Mouse (Mus musculus) limb, embryonic 10.5 days (tissue): ENCODE data around the gene Lyrm4. TPM values are rescaled to one million over a fixed set of nuclear protein-coding genes. Genes with fewer than 3 reads are reported as not detected.

Experiments
- DNase-seq: peaks from one replicate; pipeline ENCODE4 v3.0.0-alpha.2; 2017; ENCODE audit warnings: low spot score
- H3K27ac ChIP-seq: fragments of 300-500 bp; sonication (generic); 2 replicates; pipeline ENCODE4 v1.5.1; 2016; ENCODE audit warnings: mild to moderate bottlenecking
- H3K27me3 ChIP-seq: fragments of 300-500 bp; sonication (generic); 2 replicates; pipeline ENCODE4 v1.6.1; 2016; ENCODE audit warnings: low read depth, mild to moderate bottlenecking; ENCODE audit not compliant: poor library complexity, severe bottlenecking
- H3K36me3 ChIP-seq: fragments of 300-500 bp; sonication (generic); 2 replicates; pipeline ENCODE4 v1.6.1; 2016; ENCODE audit warnings: mild to moderate bottlenecking, moderate library complexity
- H3K4me1 ChIP-seq: fragments of 300-500 bp; sonication (generic); 2 replicates; pipeline ENCODE4 v1.6.1; 2016
- H3K4me3 ChIP-seq: fragments of 300-500 bp; sonication (generic); 2 replicates; pipeline ENCODE4 v1.5.1; 2016; ENCODE audit warnings: mild to moderate bottlenecking, moderate library complexity
- H3K9me3 ChIP-seq: fragments of 300-500 bp; sonication (generic); replicated peaks from 2 replicates; pipeline ENCODE4 v1.6.1; 2016; ENCODE audit warnings: mild to moderate bottlenecking
- WGBS: fragments of 180-500 bp; shearing (Covaris S2); methylation state at CpG from one replicate; pipeline ENCODE4 v1.1.7; 2016; 5-methylcytosine and 5-hydroxymethylcytosine counted together
- polyA plus RNA-seq: library from polyadenylated mRNA; unstranded; fragments of >200 nt; fragmentation: Nextera tagmentation; extraction: Ambion mirVana; gene quantifications from 2 replicates; pipeline ENCODE4 v1.2.1, GENCODE M21; 2016

Lyrm4 gene
- polyA plus RNA-seq, 1 experiment from 2014 or later = 18.7 TPM

DNA sequence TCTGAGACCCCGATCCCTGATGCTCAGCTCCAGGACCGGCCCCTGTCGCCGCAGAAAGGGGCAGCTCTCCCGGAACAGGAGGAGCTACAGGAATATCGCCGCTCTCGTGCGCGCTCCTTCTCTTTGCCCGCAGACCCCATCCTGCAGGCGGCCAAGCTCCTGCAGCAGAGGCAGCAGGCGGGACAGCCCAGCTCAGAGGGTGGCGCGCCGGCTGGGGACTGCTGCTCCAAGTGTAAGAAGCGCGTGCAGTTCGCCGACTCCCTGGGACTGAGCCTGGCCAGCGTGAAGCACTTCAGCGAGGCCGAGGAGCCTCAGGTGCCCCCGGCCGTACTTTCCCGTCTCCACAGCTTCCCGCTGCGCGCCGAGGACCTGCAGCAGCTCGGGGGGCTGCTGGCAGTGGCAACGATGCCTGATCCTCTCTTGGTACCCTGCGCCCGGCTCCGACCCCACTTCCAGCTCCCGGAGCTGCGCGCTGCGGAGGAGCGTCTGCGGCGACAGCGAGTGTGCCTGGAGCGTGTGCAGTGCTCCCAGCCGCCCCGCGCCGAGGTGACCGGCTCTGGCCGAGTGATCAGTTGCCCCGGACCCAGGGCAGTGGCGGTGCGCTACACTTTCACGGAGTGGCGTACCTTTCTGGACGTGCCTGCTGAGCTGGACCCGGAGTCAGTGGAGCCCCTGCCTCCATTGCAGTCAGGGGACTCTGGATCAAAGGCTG, 148.5 kb downstream of the Lyrm4 start:
- Histone ChIP-seq H3K27ac (peak overlapping the region; percentile 72), H3K4me1 (peaks cover 21% of the 10 kb centered on the region)
- 0% methylated on average over 57 of the region's 57 CpGs for WGBS

GRCm38 (mm10) chr13:35968131-35968718, 149.1 kb downstream of the Lyrm4 start:
- peak overlapping the region; percentile 72 for H3K27ac ChIP-seq
- DNase-seq = no peak
- H3K27me3 ChIP-seq = peaks cover 40% of the 10 kb centered on the region
- peak overlapping the region; percentile 73 for H3K4me3 ChIP-seq
- H3K9me3 ChIP-seq = no peaks in the 10 kb centered on the region
- under 1% methylated on average over 38 of the region's 38 CpGs for WGBS
- H3K4me1 ChIP-seq = peaks cover 21% of the 10 kb centered on the region
- no peaks in the 10 kb centered on the region for H3K36me3 ChIP-seq

More for the DNA sequence above, 148.5 kb downstream of the Lyrm4 start:
- DNase-seq = peak; percentile 77
- Histone ChIP-seq H3K4me3 (peak overlapping the region; percentile 73), H3K9me3 (no peaks in the 10 kb centered on the region), H3K27me3 (peaks cover 40% of the 10 kb centered on the region), H3K36me3 (no peaks in the 10 kb centered on the region)

GRCm38 (mm10) chr13:35967690-35968089, 149.6 kb downstream of the Lyrm4 start:
- peak overlapping the region; percentile 73 for H3K4me3 ChIP-seq
- peaks cover 21% of the 10 kb centered on the region for H3K4me1 ChIP-seq
- peak; percentile 53 for DNase-seq
- 3% methylated on average over 15 of the region's 15 CpGs for WGBS
- H3K9me3 ChIP-seq = no peaks in the 10 kb centered on the region
- H3K27ac ChIP-seq = peak overlapping the region; percentile 72
- no peaks in the 10 kb centered on the region for H3K36me3 ChIP-seq
- peaks cover 40% of the 10 kb centered on the region for H3K27me3 ChIP-seq

- Histone ChIP-seq H3K36me3 (no peaks in the 10 kb centered on the region), H3K4me1 (peaks cover 11% of the 10 kb centered on the region), H3K27ac (no peak overlapping the region), H3K27me3 (peaks cover 19% of the 10 kb centered on the region), H3K4me3 (no peak overlapping the region), H3K9me3 (no peaks in the 10 kb centered on the region)
- no peak for DNase-seq
- 92% methylated on average over 4 of the region's 4 CpGs for whole genome bisulfite sequencing
Observed at GRCm38 (mm10) chr13:35963583-35963982, 153.7 kb downstream of the Lyrm4 start.

- Histone ChIP-seq H3K4me1 (no peaks in the 10 kb centered on the region), H3K9me3 (no peaks in the 10 kb centered on the region), H3K27ac (no peak overlapping the region), H3K27me3 (no peaks in the 10 kb centered on the region), H3K36me3 (no peaks in the 10 kb centered on the region), H3K4me3 (no peak overlapping the region)
- WGBS = 73% methylated on average over 12 of the region's 12 CpGs
- no peak for DNase-seq
Observed at GRCm38 (mm10) chr13:35959391-35960067, 157.8 kb downstream of the Lyrm4 start.

DNA sequence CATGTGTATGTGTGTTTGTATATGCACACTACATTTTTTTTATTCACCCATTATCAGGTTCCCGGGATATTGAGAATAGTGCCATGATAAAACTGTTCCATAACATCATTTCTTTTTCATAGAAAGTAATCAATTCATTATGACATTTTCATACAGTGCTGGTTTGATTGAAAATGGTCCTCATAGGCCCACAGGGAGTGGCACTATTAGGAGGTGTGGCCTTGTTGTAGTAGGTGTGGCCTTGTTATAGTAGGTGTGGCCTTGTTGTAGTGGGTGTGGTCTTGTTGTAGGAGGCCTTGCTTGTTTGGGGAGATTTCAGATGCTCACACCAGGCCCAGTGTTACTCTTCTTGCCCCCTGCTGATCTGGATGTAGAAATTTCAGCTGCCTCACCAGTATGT, 158.8 kb downstream of the Lyrm4 start, which contains the start of gene Ppp1r3g:
Ppp1r3g (plus strand) TSS at position 301 of the 400 bp plus-strand sequence.
- Histone ChIP-seq H3K27ac (no peak within 1 kb of the TSS), H3K27me3 (no peaks in the 10 kb centered on the region), H3K4me3 (no peak within 1 kb of the TSS), H3K9me3 (no peaks in the 10 kb centered on the region), H3K36me3 (no peaks in the 10 kb centered on the region), H3K4me1 (no peaks in the 10 kb centered on the region)
- DNase-seq = no peak
- 100% methylated on average over 1 of the region's 1 CpGs for WGBS

DNA sequence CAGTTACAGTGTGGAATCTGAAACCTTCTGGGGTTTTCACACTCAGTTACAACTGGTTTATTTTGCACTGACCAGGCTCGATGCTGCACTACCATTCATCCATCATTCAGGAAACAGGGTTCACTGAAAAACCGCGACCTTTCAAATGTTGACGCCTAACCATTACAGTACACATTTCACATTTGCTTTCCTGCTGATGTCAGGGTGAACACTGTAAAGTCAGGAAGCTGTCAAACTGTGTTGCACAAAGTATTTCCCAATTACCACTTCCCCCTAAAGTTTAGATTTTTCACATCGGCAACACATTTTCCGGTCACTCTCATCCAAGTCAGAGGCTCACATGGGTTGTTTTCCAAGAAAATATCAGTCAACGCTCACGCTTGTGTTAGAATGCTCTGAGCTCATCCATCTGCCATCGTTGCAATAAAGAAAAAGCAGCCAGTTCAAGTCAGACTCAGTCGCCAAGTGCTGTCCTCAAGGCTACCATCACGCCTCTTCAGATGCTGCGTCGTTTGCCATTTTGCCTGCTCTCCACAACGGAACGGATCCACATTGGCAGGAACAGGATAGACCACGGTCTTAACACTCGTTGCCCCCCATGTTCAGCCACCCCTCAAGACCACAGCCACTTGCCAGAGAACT, 167.4 kb downstream of the Lyrm4 start:
- H3K27ac ChIP-seq = no peak overlapping the region
- no peak for DNase-seq

GRCm38 (mm10) chr13:35947354-35948000, 169.8 kb downstream of the Lyrm4 start:
- H3K4me1 ChIP-seq = no peaks in the 10 kb centered on the region
- no peaks in the 10 kb centered on the region for H3K27me3 ChIP-seq
- no peaks in the 10 kb centered on the region for H3K9me3 ChIP-seq
- DNase-seq = peak; percentile 87
- no peak overlapping the region for H3K4me3 ChIP-seq
- no peaks in the 10 kb centered on the region for H3K36me3 ChIP-seq
- WGBS = 28% methylated on average over 14 of the region's 14 CpGs
- H3K27ac ChIP-seq = no peak overlapping the region

More for the DNA sequence above, 167.4 kb downstream of the Lyrm4 start:
- no peaks in the 10 kb centered on the region for H3K9me3 ChIP-seq
- WGBS = 83% methylated on average over 17 of the region's 17 CpGs
- H3K27me3 ChIP-seq = no peaks in the 10 kb centered on the region
- no peaks in the 10 kb centered on the region for H3K4me1 ChIP-seq
- H3K4me3 ChIP-seq = no peak overlapping the region
- H3K36me3 ChIP-seq = no peaks in the 10 kb centered on the region

DNA sequence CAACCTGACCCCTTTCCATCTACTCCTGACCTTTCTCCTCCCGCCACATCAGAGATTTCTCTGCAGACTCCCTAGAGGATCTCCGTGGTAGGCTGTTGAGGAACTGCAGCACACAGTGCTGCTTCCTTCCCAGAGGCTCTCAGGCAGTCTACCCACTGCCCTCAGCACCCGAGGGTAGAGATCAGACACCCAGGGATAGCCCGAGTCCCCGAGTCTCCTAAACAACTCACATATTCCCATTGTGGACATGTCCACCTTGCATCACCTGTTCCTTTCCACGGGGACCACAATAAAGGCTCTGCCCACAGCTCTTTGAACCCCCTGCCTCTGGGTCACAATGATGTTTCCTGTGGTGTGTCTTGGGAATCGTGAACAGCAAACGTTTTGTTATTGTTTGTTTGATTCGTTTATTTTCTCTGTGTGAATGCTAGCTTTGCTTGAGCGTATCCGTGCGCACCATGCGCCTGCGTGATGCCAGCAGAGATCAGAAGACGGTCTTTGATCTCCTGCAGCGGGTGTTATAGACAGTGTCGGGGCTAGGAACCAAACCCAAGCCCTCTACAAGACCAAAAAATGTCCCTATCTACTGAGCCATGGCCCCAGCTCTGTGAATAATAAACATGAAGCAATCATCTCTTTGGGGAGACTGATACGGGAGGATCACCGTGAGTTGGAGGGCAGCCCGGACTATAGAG, 170.5 kb downstream of the Lyrm4 start:
- no peak overlapping the region for H3K27ac ChIP-seq
- WGBS = 73% methylated on average over 20 of the region's 20 CpGs
- H3K9me3 ChIP-seq = no peaks in the 10 kb centered on the region
- no peak for DNase-seq
- no peaks in the 10 kb centered on the region for H3K27me3 ChIP-seq
- no peaks in the 10 kb centered on the region for H3K36me3 ChIP-seq
- H3K4me3 ChIP-seq = no peak overlapping the region
- no peaks in the 10 kb centered on the region for H3K4me1 ChIP-seq

DNA sequence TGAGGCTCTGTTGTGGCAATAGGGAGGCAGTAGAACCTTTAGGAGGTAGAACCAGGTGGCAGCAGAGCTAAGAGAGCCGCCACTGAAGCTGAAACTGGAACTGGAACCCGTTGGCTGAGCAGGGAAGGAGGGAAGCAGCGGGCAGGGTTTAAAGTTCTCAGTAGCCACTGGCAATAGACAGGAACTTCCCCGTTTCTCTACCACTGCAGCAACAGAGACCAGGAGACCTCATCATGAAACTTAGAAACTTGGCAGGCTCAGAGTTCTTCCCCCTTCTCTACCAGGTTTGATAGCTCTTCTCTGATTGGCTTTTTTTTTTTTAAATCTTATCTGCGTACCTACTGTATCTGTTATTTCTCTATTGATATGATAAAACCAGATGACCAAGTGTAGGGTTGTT, 176.4 kb downstream of the Lyrm4 start:
- Histone ChIP-seq H3K9me3 (no peaks in the 10 kb centered on the region), H3K36me3 (no peaks in the 10 kb centered on the region), H3K4me3 (no peak overlapping the region), H3K4me1 (peaks cover 3% of the 10 kb centered on the region; the same call in 1 of the 2 replicates), H3K27me3 (no peaks in the 10 kb centered on the region), H3K27ac (no peak overlapping the region)
- DNase-seq = no peak
- 78% methylated on average over 5 of the region's 5 CpGs for WGBS

DNA sequence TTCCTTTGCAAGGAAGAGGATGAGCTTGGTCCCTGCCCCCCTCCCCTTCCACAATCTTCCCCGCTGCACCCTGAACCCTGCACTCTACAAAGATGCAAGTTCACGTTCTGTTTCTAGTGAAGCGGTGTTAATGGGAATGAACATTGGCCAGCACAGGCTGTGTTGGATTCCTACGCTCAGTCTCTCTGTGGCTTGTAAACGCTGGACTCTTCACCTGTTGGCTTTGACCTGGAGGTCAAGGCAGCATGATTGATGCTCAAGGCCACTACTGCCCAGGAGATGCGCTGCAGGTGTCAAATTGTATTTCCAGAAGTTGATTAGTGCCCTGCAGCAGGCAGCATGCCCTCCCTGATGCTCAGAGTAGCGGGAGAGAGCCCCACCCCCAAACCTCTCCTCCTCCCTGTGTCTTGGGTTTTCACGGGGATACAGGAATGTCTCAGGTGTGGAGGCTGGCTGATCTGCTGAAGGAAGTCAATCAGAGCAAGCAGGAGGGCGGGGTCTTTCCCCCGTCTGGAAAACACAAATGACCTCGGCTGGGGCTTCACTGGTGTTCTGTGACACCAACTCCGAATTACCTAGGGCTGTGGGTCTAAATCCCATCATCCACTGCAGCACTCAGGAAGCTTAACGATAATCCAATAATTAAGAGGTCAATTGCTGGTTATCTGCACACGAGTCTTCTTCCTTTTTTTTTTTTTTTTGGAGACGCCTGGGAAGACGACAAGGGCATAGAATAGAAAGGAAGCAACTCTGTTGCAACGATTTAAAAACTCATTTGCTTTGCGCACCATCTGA, 177.3 kb downstream of the Lyrm4 start:
- Histone ChIP-seq H3K9me3 (no peaks in the 10 kb centered on the region), H3K27ac (no peak overlapping the region), H3K27me3 (no peaks in the 10 kb centered on the region), H3K4me3 (no peak overlapping the region), H3K4me1 (peaks cover 3% of the 10 kb centered on the region; the same call in 1 of the 2 replicates), H3K36me3 (no peaks in the 10 kb centered on the region)
- WGBS = 63% methylated on average over 18 of the region's 18 CpGs
- no peak for DNase-seq
